Mouse (Mus musculus) bone marrow, adult 2 months (tissue): ENCODE results near the gene Pik3r1.

Source experiments
- CTCF ChIP-seq: fragments of 200-500 bp; IDR thresholded peaks from 2 replicates; pipeline ENCODE4 v1.5.1; 2011; ENCODE audit warnings: low read length, control low read depth; ENCODE audit not compliant: control insufficient read depth, insufficient read depth
- POLR2A ChIP-seq: fragments of 200-500 bp; IDR thresholded peaks from 2 replicates; pipeline ENCODE4 v1.6.1; 2011; ENCODE audit warnings: low read depth, mild to moderate bottlenecking, control low read depth, low read length, borderline replicate concordance; ENCODE audit not compliant: control insufficient read depth

DNA sequence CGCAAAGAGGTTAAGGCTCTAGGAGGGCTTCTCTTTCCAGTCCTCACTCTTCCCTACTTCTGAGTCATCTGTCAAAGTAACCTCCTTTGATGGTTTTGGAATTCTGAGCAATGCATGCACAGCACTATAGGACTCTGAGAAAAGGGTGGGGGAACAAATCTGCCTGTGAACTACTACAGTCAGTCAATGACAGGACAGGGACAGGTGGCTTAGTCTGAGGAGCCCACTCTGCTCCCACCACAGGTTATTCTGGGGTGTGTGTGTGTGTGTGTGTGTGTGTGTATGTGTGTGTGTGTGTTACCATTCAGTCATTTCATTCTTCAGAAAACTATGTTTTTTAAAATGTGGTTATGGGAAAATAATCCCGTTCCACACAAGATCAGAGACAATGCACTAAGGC lies 46.9 kb downstream of the Pik3r1 start:
- TF ChIP-seq POLR2A (no peak), CTCF (no peak)
